23 mouse cellular contexts compared by ENCODE assay signal in genomic region chr13:45479951-45480350, GRCm38 (mm10).
"Had no signal": no experiment of that assay in that cellular context is flagged by ENCODE, and none has a peak within 500 bp of the region (broad histone marks: within the 10 kb centered on the region; RNA-seq: fewer than 3 reads in every experiment).

No protein-coding gene starts in this region.

- H3K4me1 ChIP-seq: kidney, embryonic 15.5 days; lung, embryonic 15.5 days; midbrain, embryonic 10.5 days; midbrain, embryonic 13.5 days; neural tube, embryonic 13.5 days; stomach, embryonic 15.5 days had no signal

- ATAC-seq: midbrain, embryonic 13.5 days; midbrain, embryonic 16.5 days had no signal

- H3K4me2 ChIP-seq: kidney, embryonic 15.5 days; liver, embryonic 15.5 days; lung, embryonic 15.5 days; midbrain, embryonic 13.5 days; neural tube, embryonic 13.5 days; stomach, embryonic 15.5 days had no signal

- H3K9me3 ChIP-seq: kidney, embryonic 15.5 days; lung, embryonic 15.5 days; midbrain, embryonic 10.5 days; midbrain, embryonic 13.5 days; neural tube, embryonic 13.5 days; stomach, embryonic 15.5 days had no signal

- H3K36me3 ChIP-seq: kidney, embryonic 15.5 days; liver, embryonic 15.5 days; lung, embryonic 15.5 days; midbrain, embryonic 10.5 days; midbrain, embryonic 13.5 days; neural tube, embryonic 13.5 days; stomach, embryonic 15.5 days had no signal

- DNase-seq: kidney, postnatal 10 days; kidney, postnatal 36 days; layer of hippocampus, postnatal 36 days; lung, adult 18-20 months; lung, postnatal 10 days; lung, postnatal 36 days; retina, postnatal 1 day; right cerebral cortex, postnatal 25 days; spleen, adult 18-20 months; thymus, adult 2 months; thymus, postnatal 14 days; thymus, postnatal 4 days had no signal

- H3K9ac ChIP-seq: kidney, embryonic 15.5 days; liver, embryonic 15.5 days; lung, embryonic 15.5 days; midbrain, embryonic 13.5 days; neural tube, embryonic 13.5 days; stomach, embryonic 15.5 days had no signal

- H3K4me3 ChIP-seq: kidney, embryonic 15.5 days; left cerebral cortex, adult 2 months; liver, embryonic 15.5 days; lung, embryonic 15.5 days; megakaryocyte, embryonic 14.5 days; midbrain, embryonic 10.5 days; midbrain, embryonic 13.5 days; myocyte; neural tube, embryonic 13.5 days; stomach, embryonic 15.5 days had no signal

- H3K27me3 ChIP-seq: kidney, embryonic 15.5 days; lung, embryonic 15.5 days; megakaryocyte, embryonic 14.5 days; stomach, embryonic 15.5 days had no signal

- H3K27ac ChIP-seq: kidney, embryonic 15.5 days; left cerebral cortex, adult 2 months; liver, embryonic 15.5 days; lung, embryonic 15.5 days; midbrain, embryonic 10.5 days; midbrain, embryonic 13.5 days; neural tube, embryonic 13.5 days; stomach, embryonic 15.5 days had no signal
